Mouse (Mus musculus) liver, postnatal 0 days (tissue): Measurements from ENCODE around the gene Rac2. TPM values are rescaled to one million over a fixed set of nuclear protein-coding genes. Genes with fewer than 3 reads are reported as not detected.

Source experiments
- ATAC-seq: fragments of 200-750 bp; cut with Nextera tagmentation; 2 replicates; pipeline ENCODE4 v1.8.0; 2017; ENCODE audit warnings: mild to moderate bottlenecking, moderate library complexity
- DNase-seq: peaks from one replicate; pipeline ENCODE4 v3.0.0-alpha.2; 2016
- H3K27ac ChIP-seq: fragments of 300-500 bp; sonication (generic); 2 replicates; pipeline ENCODE4 v1.5.1; 2014; ENCODE audit warnings: antibody characterized with exemption, moderate library complexity, mild to moderate bottlenecking, low read depth
- H3K27me3 ChIP-seq: fragments of 300-500 bp; sonication (generic); 2 replicates; pipeline ENCODE4 v1.6.1; 2014; ENCODE audit warnings: low read length, control low read depth, mixed read lengths; ENCODE audit not compliant: insufficient read depth
- H3K36me3 ChIP-seq: fragments of 300-500 bp; sonication (generic); replicated peaks from 2 replicates; pipeline ENCODE4 v1.6.1; 2014; ENCODE audit warnings: mild to moderate bottlenecking, control low read depth, low read length, moderate library complexity, mixed read lengths; ENCODE audit not compliant: insufficient read depth
- H3K4me1 ChIP-seq: fragments of 300-500 bp; sonication (generic); 2 replicates; pipeline ENCODE4 v1.6.1; 2014; ENCODE audit warnings: antibody characterized with exemption, mild to moderate bottlenecking, control low read depth; ENCODE audit not compliant: insufficient read depth
- H3K4me2 ChIP-seq: fragments of 300-500 bp; sonication (generic); 2 replicates; pipeline ENCODE4 v1.6.1; 2014; ENCODE audit warnings: low read depth, mild to moderate bottlenecking, low read length, moderate library complexity, mixed read lengths
- H3K4me3 ChIP-seq: fragments of 300-500 bp; sonication (generic); 2 replicates; pipeline ENCODE4 v1.5.1; 2014; ENCODE audit warnings: low read depth, low read length
- H3K9ac ChIP-seq: fragments of 300-500 bp; sonication (generic); replicated peaks from 2 replicates; pipeline ENCODE4 v1.6.1; 2014; ENCODE audit warnings: mild to moderate bottlenecking, moderate library complexity
- H3K9me3 ChIP-seq: fragments of 300-500 bp; sonication (generic); 2 replicates; pipeline ENCODE4 v1.6.1; 2016; ENCODE audit warnings: mild to moderate bottlenecking, control low read depth, low read length, mixed read lengths
- CTCF ChIP-seq: sonication (generic); IDR thresholded peaks from 2 replicates; pipeline ENCODE4 v1.5.1; 2016; ENCODE audit warnings: antibody characterized with exemption, low read depth
- EP300 ChIP-seq: IDR thresholded peaks from 2 replicates; pipeline ENCODE4 v1.6.1; 2016; ENCODE audit warnings: antibody characterized with exemption, low read depth, mild to moderate bottlenecking
- WGBS: fragments of 180-500 bp; shearing (Covaris S2); extraction: QIAGEN DNeasy Blood & Tissue Kit; methylation state at CpG from one replicate; pipeline ENCODE4 v1.1.7; 2014; ENCODE audit not compliant: insufficient replicate concordance; 5-methylcytosine and 5-hydroxymethylcytosine counted together
- polyA plus RNA-seq: library from polyadenylated mRNA; unstranded; fragments of >200 nt; fragmentation: Nextera tagmentation; extraction: Ambion mirVana; gene quantifications from 2 replicates; pipeline ENCODE4 v1.2.1, GENCODE M21; 2015

Rac2 gene
- polyA plus RNA-seq, 1 experiment from 2014 or later: 127 TPM

DNA sequence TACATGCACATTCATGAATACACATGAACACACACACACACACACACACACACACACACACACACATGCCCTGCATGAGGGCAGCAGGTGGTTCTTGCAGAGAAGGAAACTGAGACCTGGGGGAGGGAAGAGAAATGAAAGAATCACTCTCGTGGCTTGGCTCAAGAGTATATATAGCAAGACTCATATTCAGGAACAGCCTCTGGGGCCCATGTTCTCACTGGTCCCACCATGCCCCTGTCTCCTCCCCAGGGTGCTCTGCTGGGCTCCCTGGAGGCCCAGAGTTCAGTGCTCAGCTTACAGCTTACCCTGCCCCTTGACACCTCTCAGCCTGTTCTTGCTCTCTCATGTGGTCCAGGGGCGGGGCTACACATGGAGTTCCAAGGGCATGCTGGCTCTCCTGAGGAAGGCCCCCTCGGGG, 32.8 kb upstream of the Rac2 start:
- H3K4me3 ChIP-seq: no peak overlapping the region
- H3K9ac ChIP-seq: no peak overlapping the region
- DNase-seq (peak; percentile 51), ATAC-seq (no peak; the same call in 1 of the 2 replicates)
- H3K27ac ChIP-seq: no peak overlapping the region
- peaks cover 18% of the 10 kb centered on the region for H3K4me1 ChIP-seq
- no peak for TF ChIP-seq CTCF
- no peak for TF ChIP-seq EP300
- H3K4me2 ChIP-seq: no peak overlapping the region
- no peaks in the 10 kb centered on the region; the same call in 1 of the 2 replicates for H3K36me3 ChIP-seq
- H3K9me3 ChIP-seq: no peaks in the 10 kb centered on the region
- 36% methylated on average over 3 of the region's 3 CpGs for WGBS
- H3K27me3 ChIP-seq: no peaks in the 10 kb centered on the region

DNA sequence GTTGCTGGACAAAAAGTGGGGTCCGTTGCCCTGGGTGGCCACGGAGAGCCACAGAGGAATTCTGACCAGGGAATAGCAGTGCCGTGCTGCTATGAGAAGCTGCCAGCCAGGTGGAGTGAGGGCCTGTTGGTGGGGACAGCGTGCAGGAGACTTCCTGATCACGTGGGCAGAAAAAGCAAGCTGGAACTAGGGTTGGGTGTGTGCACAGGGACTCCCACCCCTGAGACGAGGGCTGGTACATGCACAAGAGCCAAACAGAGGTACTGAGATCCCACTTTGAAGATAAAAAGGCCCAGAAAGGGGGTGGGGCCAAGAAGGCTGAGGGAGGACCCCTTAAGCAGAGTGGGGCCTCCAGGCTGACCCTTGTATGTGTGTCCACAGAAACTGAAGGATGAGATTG, 31.7 kb upstream of the Rac2 start:
- Histone ChIP-seq H3K4me2 (no peak overlapping the region), H3K9me3 (no peaks in the 10 kb centered on the region), H3K4me1 (peaks cover 18% of the 10 kb centered on the region), H3K4me3 (no peak overlapping the region), H3K36me3 (no peaks in the 10 kb centered on the region), H3K27ac (no peak overlapping the region), H3K27me3 (no peaks in the 10 kb centered on the region), H3K9ac (no peak overlapping the region)
- no peak for TF ChIP-seq EP300
- no peak for TF ChIP-seq CTCF
- no peak for ATAC-seq
- DNase-seq: no peak
- 59% methylated on average over 6 of the region's 6 CpGs for WGBS

GRCm38 (mm10) chr15:78601180-78601579, 28.6 kb upstream of the Rac2 start:
- Histone ChIP-seq H3K9me3 (no peaks in the 10 kb centered on the region), H3K36me3 (no peaks in the 10 kb centered on the region), H3K27me3 (no peaks in the 10 kb centered on the region), H3K4me1 (peaks cover 15% of the 10 kb centered on the region), H3K4me3 (no peak overlapping the region), H3K9ac (no peak overlapping the region), H3K4me2 (no peak overlapping the region), H3K27ac (no peak overlapping the region)
- TF ChIP-seq EP300 (no peak), CTCF (no peak)
- 45% methylated on average over 6 of the region's 6 CpGs for WGBS
- ATAC-seq (no peak), DNase-seq (no peak)

DNA sequence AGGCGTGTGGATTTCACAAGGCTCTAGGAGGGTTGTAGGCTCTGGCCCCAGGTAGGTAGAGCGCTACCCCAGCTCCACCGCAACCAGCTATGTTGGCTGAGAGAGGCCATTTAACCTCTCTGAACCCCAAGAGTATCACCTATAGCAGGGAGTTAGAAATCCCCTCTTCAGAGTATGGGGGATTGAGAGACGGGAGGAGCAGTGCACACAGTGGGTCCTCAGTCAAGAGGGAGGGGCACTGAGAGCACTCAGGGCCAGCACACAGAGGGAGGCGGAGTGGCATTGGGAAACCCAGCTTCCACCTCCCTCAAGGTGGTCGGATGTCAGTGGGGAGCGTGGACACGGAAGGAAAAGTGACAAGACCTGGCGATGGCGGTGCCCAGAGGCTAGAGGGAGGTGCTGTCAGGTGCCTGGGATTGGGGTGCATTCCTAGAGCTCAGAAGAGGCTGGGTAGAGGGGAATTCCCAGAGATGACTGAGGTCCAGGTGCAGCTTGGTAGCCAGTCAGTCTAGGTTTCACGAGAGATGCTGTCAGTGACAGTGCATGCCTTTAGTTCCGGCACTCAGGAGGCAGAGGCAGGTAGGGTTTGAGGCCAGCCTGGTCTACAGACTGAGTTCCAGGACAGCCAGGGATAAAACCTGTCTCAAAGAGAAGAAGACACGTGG, 27.1 kb upstream of the Rac2 start:
- H3K36me3 ChIP-seq: no peaks in the 10 kb centered on the region
- H3K9ac ChIP-seq: no peak overlapping the region
- no peak for TF ChIP-seq EP300
- TF ChIP-seq CTCF: no peak
- ATAC-seq: no peak
- H3K27me3 ChIP-seq: no peaks in the 10 kb centered on the region
- H3K9me3 ChIP-seq: no peaks in the 10 kb centered on the region
- H3K4me1 ChIP-seq: peaks cover 15% of the 10 kb centered on the region
- peak overlapping the region; percentile 53 for H3K4me2 ChIP-seq
- 67% methylated on average over 13 of the region's 13 CpGs for WGBS
- 0 out of 2 replicates have a peak overlapping the region, but pooled peaks have one; percentile 13 for H3K4me3 ChIP-seq
- DNase-seq: no peak
- peak overlapping the region; percentile 57; the same call in 1 of the 2 replicates for H3K27ac ChIP-seq

DNA sequence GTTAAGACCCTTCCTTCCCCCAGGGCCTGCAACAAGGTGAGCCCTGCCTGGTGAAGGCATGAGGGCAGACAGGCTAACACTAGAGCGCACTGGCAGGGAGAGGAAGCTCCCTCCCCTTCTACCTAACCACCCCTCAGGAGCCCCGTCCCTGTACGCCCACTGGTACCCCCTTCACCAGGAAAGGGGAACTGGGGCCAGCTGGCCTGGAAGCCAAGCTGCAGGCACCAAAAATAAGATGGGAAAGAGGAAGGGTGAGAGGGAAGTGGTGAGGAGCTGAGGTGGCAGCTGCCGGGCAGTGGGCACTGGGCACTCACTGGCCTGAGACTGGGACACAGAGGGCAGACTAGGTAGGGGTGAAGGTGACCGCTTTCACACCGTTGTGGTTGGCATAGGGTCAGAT, 26.5 kb upstream of the Rac2 start:
- no peaks in the 10 kb centered on the region for H3K27me3 ChIP-seq
- DNase-seq (peak; percentile 40), ATAC-seq (peak; percentile 19)
- H3K4me2 ChIP-seq: peak overlapping the region; percentile 53
- no peaks in the 10 kb centered on the region for H3K36me3 ChIP-seq
- peak overlapping the region; percentile 13 for H3K4me3 ChIP-seq
- 61% methylated on average over 6 of the region's 6 CpGs for WGBS
- H3K9ac ChIP-seq: no peak overlapping the region
- H3K4me1 ChIP-seq: peaks cover 15% of the 10 kb centered on the region
- TF ChIP-seq EP300: 0 out of 2 replicates have a peak, but pooled peaks have one; percentile 15
- no peak for TF ChIP-seq CTCF
- H3K9me3 ChIP-seq: no peaks in the 10 kb centered on the region
- peak overlapping the region; percentile 57; the same call in 1 of the 2 replicates for H3K27ac ChIP-seq

- peak overlapping the region; percentile 45 for H3K4me3 ChIP-seq
- H3K9ac ChIP-seq: 0 out of 2 replicates have a peak overlapping the region, but pooled peaks have one; percentile 41
- H3K4me2 ChIP-seq: peak overlapping the region; percentile 66
- H3K27me3 ChIP-seq: no peaks in the 10 kb centered on the region
- H3K4me1 ChIP-seq: peaks cover 15% of the 10 kb centered on the region
- H3K27ac ChIP-seq: peak overlapping the region; percentile 68
- H3K36me3 ChIP-seq: no peaks in the 10 kb centered on the region
- H3K9me3 ChIP-seq: no peaks in the 10 kb centered on the region
- WGBS: 27% methylated on average over 4 of the region's 4 CpGs
- TF ChIP-seq CTCF (no peak), EP300 (no peak)
- DNase-seq (peak; percentile 62), ATAC-seq (peak; percentile 42)
Observed at GRCm38 (mm10) chr15:78597729-78598128, 25.1 kb upstream of the Rac2 start.
